Mouse (Mus musculus) liver, embryonic 16.5 days (tissue): ENCODE measurements around the gene Sde2. TPM values are rescaled to one million over a fixed set of nuclear protein-coding genes. Genes with fewer than 3 reads are reported as not detected.

Experiments used
- ATAC-seq: fragments of 200-750 bp; cut with Nextera tagmentation; 2 replicates; pipeline ENCODE4 v1.8.0; 2017; ENCODE audit warnings: low read depth, mild to moderate bottlenecking, moderate number of reproducible peaks, moderate library complexity
- H3K27ac ChIP-seq: fragments of 300-500 bp; sonication (generic); 2 replicates; pipeline ENCODE4 v1.5.1; 2014; ENCODE audit warnings: mild to moderate bottlenecking, low read length
- H3K27me3 ChIP-seq: fragments of 300-500 bp; sonication (generic); 2 replicates; pipeline ENCODE4 v1.6.1; 2014; ENCODE audit warnings: low read depth, low read length, mixed read lengths; ENCODE audit not compliant: control insufficient read depth, insufficient read depth
- H3K36me3 ChIP-seq: fragments of 300-500 bp; sonication (generic); 2 replicates; pipeline ENCODE4 v1.6.1; 2014; ENCODE audit warnings: mild to moderate bottlenecking; ENCODE audit not compliant: control insufficient read depth, insufficient read depth
- H3K4me1 ChIP-seq: fragments of 300-500 bp; sonication (generic); 2 replicates; pipeline ENCODE4 v1.6.1; 2014; ENCODE audit warnings: low read depth, low read length, mixed read lengths; ENCODE audit not compliant: control insufficient read depth
- H3K4me2 ChIP-seq: fragments of 300-500 bp; sonication (generic); 2 replicates; pipeline ENCODE4 v1.6.1; 2014; ENCODE audit warnings: low read depth, low read length, mixed read lengths
- H3K4me3 ChIP-seq: fragments of 300-500 bp; sonication (generic); 2 replicates; pipeline ENCODE4 v1.5.1; 2014; ENCODE audit warnings: low read depth, mild to moderate bottlenecking, low read length
- H3K9ac ChIP-seq: fragments of 300-500 bp; sonication (generic); 2 replicates; pipeline ENCODE4 v1.6.1; 2014; ENCODE audit warnings: low read depth, low read length
- H3K9me3 ChIP-seq: fragments of 300-500 bp; sonication (generic); replicated peaks from 2 replicates; pipeline ENCODE4 v1.6.1; 2016; ENCODE audit warnings: low read length; ENCODE audit not compliant: control insufficient read depth
- WGBS: fragments of 180-500 bp; shearing (Covaris S2); extraction: QIAGEN DNeasy Blood & Tissue Kit; methylation state at CpG from one replicate; pipeline ENCODE4 v1.1.7; 2014; ENCODE audit not compliant: insufficient replicate concordance; 5-methylcytosine and 5-hydroxymethylcytosine counted together
- polyA plus RNA-seq: library from polyadenylated mRNA; unstranded; fragments of >200 nt; fragmentation: Nextera tagmentation; extraction: Ambion mirVana; gene quantifications from 2 replicates; pipeline ENCODE4 v1.2.1, GENCODE M21; 2015

The Sde2 gene
- polyA plus RNA-seq, 1 experiment from 2014 or later = 20.9 TPM

DNA sequence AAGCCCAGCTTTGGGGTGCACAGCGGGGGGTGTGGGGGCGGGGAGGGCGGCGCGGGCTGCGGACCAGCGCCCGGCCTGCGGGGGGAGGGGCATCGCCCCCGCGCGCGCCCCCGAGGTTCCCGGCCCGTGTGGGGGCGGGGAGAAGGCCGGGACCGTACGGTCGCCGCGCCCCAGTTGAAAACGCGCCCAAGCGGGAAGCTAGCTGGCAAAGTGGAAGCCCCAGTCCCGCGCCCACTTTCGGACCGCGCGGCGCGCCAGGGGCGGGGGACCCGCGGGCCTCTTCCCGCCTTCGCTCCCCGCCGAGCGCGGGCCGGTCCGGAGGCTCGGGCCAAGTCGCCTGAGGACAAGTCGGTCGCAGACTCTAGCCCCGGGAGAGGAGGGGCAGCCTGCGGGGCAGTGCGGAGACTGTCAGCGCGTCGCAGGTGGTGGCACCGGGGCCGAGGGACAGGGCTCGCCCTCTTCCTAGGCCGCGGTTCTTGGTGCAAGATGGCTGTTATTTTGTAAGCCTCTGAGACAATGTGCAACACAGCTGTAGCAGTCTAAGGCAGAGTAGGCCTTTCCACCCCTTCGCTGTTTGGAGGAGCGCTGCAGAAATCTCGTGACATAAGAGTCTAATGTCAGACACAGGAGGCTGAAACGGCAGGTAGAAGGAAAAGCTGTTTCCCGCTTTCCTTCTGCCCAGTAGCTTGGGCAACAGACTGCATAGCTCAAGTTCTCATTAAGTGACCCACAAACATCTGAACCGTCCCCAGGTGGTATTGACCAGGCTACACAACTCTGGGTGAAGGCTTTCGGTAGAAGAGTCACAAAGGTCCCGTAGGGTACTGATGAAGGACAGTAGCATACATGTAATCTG, 36.8 kb upstream of the Sde2 start, which contains the start of gene H3f3a:
H3f3a (minus strand) TSS at position 59 of the 856 bp plus-strand sequence.
- H3K36me3 ChIP-seq = peaks cover 20% of the 10 kb centered on the region
- ATAC-seq = peak; percentile 69
- H3K4me3 ChIP-seq = peak within 1 kb of the TSS; percentile 98
- H3K9me3 ChIP-seq = no peaks in the 10 kb centered on the region
- H3K4me1 ChIP-seq = peaks cover 60% of the 10 kb centered on the region
- H3K27ac ChIP-seq = peak within 1 kb of the TSS; percentile 99
- peak within 1 kb of the TSS; percentile 100 for H3K9ac ChIP-seq
- 2% methylated on average over 53 of the region's 69 CpGs for WGBS
- no peaks in the 10 kb centered on the region for H3K27me3 ChIP-seq
- peak within 1 kb of the TSS; percentile 86 for H3K4me2 ChIP-seq

DNA sequence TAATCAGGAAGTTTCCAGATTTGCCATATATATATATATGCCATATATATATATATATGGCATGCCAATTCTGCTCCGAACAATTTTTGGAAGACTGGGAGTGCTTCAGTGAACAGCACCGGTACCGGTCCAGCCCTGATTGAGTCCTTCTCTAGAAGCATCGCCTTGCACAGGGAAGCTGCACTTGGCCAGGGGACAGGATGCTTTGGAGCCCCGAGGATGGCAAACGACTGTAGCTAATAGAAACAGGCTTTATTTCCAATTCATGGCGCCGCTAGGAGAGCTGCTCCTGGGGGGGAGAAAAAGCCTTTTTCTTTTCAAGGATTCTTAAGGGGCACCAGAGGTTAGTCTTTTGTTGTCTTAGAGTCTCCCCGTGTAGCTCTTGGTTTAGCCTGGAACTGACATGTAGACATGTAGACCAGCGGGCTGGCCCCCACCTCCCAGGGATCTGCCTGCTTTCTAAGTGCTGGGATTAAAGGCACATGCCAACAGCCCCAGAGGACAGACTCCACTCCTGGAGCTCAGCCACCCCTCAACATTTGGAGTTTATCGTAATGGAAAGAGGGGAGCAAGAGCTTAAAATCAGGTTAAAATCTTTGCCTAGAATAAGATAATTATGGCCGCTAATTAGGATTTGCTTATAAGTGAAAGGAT, 35.4 kb upstream of the Sde2 start:
- 81% methylated on average over 12 of the region's 12 CpGs for whole genome bisulfite sequencing
- Histone ChIP-seq H3K4me1 (peaks cover 62% of the 10 kb centered on the region), H3K9me3 (no peaks in the 10 kb centered on the region)

DNA sequence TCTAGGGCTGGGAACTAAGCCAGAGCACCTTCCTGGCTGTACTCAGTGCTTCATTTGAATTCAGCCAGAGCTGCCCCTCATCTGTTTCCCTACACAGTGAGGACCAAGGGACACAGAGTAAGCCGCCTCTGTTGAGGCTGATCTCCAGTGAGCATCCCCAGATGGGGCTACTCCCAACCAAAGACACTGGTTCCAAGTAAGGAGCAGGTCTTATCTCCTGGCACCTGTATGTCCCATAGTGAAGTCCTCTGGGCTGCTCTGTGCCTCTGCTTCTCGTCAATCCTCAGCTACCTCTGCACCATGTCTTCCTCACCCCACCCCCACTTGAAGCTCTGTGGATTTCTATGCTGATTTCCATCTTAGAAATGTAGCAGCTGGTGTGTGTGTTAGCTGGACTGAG, 32.9 kb upstream of the Sde2 start:
- Histone ChIP-seq H3K27ac (peak overlapping the region; percentile 92), H3K9me3 (no peaks in the 10 kb centered on the region), H3K4me3 (peak overlapping the region; percentile 5), H3K4me2 (peak overlapping the region; percentile 53), H3K36me3 (no peaks in the 10 kb centered on the region), H3K27me3 (no peaks in the 10 kb centered on the region), H3K9ac (peak overlapping the region; percentile 60), H3K4me1 (peaks cover 80% of the 10 kb centered on the region)
- ATAC-seq = peak; percentile 62
- 26% methylated on average over 2 of the region's 2 CpGs for WGBS

More for the DNA sequence above, 35.4 kb upstream of the Sde2 start:
- Histone ChIP-seq H3K27me3 (no peaks in the 10 kb centered on the region), H3K27ac (peak overlapping the region; percentile 38; the same call in 1 of the 2 replicates), H3K4me2 (peak overlapping the region; percentile 86; the same call in 1 of the 2 replicates), H3K36me3 (peaks cover 7% of the 10 kb centered on the region), H3K4me3 (no peak overlapping the region), H3K9ac (no peak overlapping the region; the same call in 1 of the 2 replicates)
- no peak for ATAC-seq

DNA sequence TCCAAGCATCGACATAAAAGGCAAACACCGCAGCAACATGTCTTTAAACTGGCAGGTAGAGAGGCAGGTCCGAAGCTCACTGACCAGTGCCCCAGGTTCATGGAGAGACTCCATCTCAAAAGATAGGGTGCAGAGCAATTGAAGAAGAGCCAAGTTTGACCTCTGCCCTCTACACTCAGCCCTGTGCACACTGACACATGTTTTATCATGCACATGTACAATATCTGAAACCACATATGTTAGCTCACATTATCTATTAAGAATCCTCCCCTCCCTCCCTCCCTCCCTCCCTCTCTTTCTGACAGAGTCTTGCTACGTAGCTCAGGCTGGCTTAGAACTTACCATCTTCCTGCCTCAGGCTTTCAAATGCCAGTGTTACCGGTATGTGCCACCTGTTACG, 29.8 kb upstream of the Sde2 start:
- 0 out of 2 replicates have a peak overlapping the region, but pooled peaks have one; percentile 11 for H3K4me3 ChIP-seq
- no peaks in the 10 kb centered on the region for H3K9me3 ChIP-seq
- peak overlapping the region; percentile 36 for H3K9ac ChIP-seq
- no peaks in the 10 kb centered on the region for H3K36me3 ChIP-seq
- peak overlapping the region; percentile 90 for H3K27ac ChIP-seq
- H3K4me2 ChIP-seq = peak overlapping the region; percentile 37; the same call in 1 of the 2 replicates
- 50% methylated on average over 6 of the region's 6 CpGs for WGBS
- H3K27me3 ChIP-seq = no peaks in the 10 kb centered on the region
- peak; percentile 88 for ATAC-seq
- H3K4me1 ChIP-seq = peaks cover 86% of the 10 kb centered on the region

DNA sequence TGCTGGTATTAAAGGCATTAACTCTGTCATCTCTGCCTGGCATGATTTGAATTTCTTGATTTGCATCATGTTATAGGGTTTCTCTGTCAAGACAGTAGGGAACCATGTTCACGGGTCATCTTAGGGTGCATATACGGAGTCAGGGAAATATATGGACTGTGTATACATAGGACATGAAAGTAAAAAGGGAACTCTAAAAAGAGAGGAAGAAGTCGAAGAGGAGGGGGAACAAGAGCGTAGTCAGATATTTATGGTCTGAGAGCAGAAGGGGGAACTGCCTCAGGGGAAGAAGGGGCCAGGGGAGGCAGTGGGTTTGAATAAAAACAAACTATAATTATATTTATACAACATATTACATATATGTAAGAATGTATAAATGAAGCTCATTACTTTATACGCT, 28.7 kb upstream of the Sde2 start:
- H3K9ac ChIP-seq = no peak overlapping the region
- H3K27me3 ChIP-seq = no peaks in the 10 kb centered on the region
- H3K9me3 ChIP-seq = no peaks in the 10 kb centered on the region
- 57% methylated on average over 5 of the region's 5 CpGs for WGBS
- H3K36me3 ChIP-seq = no peaks in the 10 kb centered on the region
- no peak overlapping the region for H3K4me3 ChIP-seq
- no peak overlapping the region for H3K4me2 ChIP-seq
- ATAC-seq = no peak
- H3K4me1 ChIP-seq = peaks cover 79% of the 10 kb centered on the region
- peak overlapping the region; percentile 90 for H3K27ac ChIP-seq

DNA sequence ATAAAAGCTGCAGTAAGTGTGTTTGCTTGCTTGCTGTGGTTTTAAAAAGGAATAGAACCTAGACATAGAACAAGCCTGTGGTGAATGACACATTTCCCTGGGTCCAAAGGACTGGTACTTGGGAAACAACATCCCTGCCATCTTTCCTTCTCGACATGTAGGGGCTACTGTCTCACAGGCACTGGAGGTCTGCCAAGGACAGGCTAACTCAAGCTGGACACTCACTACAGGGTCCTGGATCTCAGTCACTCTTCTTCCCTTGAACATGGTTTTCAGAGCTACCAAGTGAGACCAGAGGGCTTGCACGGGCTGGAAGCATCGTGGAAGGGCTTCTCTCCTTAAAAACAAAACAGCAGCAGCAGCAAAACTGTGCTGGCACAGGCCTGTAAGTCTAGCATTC, 27.2 kb upstream of the Sde2 start:
- Histone ChIP-seq H3K4me2 (no peak overlapping the region), H3K27ac (peak overlapping the region; percentile 18), H3K36me3 (no peaks in the 10 kb centered on the region), H3K27me3 (no peaks in the 10 kb centered on the region), H3K4me3 (no peak overlapping the region), H3K4me1 (peaks cover 64% of the 10 kb centered on the region), H3K9me3 (no peaks in the 10 kb centered on the region), H3K9ac (no peak overlapping the region)
- no peak for ATAC-seq
- 79% methylated on average over 3 of the region's 3 CpGs for WGBS

DNA sequence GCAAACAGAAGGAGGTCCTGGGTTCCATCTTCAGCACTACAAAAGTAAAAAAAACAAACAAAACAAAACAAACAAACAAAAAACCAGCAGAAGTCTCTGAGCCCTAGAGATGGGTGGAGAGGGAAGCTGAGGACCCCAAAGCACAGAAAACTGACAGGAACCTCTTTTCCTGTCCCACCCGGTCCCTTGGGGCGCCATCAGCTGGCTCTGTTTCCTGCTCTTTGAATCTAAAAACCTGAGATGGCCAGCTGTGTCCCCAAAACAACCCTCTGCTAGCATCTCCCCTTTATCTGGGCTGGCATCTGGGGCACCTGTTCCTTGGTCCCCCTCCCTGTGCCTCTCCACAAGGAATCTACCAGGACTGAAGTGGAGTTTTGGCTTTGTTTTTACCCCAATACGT, 26.2 kb upstream of the Sde2 start:
- Histone ChIP-seq H3K36me3 (no peaks in the 10 kb centered on the region), H3K27me3 (no peaks in the 10 kb centered on the region), H3K9ac (peak overlapping the region; percentile 42; the same call in 1 of the 2 replicates), H3K27ac (peak overlapping the region; percentile 54), H3K9me3 (no peaks in the 10 kb centered on the region), H3K4me2 (no peak overlapping the region), H3K4me3 (no peak overlapping the region), H3K4me1 (peaks cover 61% of the 10 kb centered on the region)
- ATAC-seq = no peak
- 52% methylated on average over 3 of the region's 3 CpGs for WGBS

DNA sequence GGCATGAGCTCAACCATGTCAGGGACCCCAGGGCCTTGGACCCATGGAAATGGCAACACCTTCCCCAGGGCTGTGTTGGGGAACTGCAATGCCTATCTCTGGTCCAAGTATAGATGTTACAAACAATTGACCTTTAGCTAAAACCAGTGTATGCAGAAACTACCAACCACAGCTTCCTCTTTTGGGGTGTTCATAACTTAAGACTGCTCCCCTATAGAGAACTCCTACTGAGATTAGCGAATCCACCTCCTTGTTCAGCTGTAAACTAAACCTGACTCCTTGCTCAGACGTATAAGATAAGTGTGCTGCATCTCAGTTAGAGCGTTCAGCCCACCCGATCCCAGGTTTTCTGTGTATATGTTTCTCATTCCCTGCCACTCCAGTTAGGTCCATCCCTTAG, 24.3 kb upstream of the Sde2 start:
- Histone ChIP-seq H3K27ac (no peak overlapping the region; the same call in 1 of the 2 replicates), H3K4me3 (no peak overlapping the region)

More for the DNA sequence above, 24.3 kb upstream of the Sde2 start:
- 57% methylated on average over 4 of the region's 4 CpGs for WGBS
- peaks cover 58% of the 10 kb centered on the region for H3K4me1 ChIP-seq
- no peaks in the 10 kb centered on the region for H3K9me3 ChIP-seq
- H3K36me3 ChIP-seq = no peaks in the 10 kb centered on the region
- no peaks in the 10 kb centered on the region; the same call in 1 of the 2 replicates for H3K27me3 ChIP-seq
- no peak overlapping the region for H3K9ac ChIP-seq
- no peak overlapping the region for H3K4me2 ChIP-seq
- no peak for ATAC-seq
